8 mouse cellular contexts compared by ENCODE assay signal in genomic region chr5:35973800-35974199, GRCm38 (mm10).
DNase-seq lines count a peak whose midpoint lies in the region; ATAC-seq and TF ChIP-seq lines count a peak whose summit lies in the region.

No protein-coding gene starts in this region.

- peaks cover 28% of the 10 kb centered on the region for H3K4me1 ChIP-seq in intestine, embryonic 14.5 days (replicated peaks; ENCODE audit: control insufficient read depth, insufficient read depth, low read length)
- peaks cover 15% of the 10 kb centered on the region; the same call in 1 of the 2 replicates for H3K4me1 ChIP-seq in lung, embryonic 14.5 days (ENCODE audit: insufficient read depth)
- H3K4me1 ChIP-seq in forebrain, embryonic 15.5 days, result peaks cover 6% of the 10 kb centered on the region; the same call in 1 of the 2 replicates

- peak overlapping the region; percentile 79 for H3K27ac ChIP-seq in intestine, embryonic 14.5 days (ENCODE audit: low read depth)
- peak overlapping the region; percentile 74 for H3K27ac ChIP-seq in lung, embryonic 14.5 days (ENCODE audit: low read depth)
- no peak overlapping the region for H3K27ac ChIP-seq in forebrain, embryonic 15.5 days (replicated peaks)

- H3K4me3 ChIP-seq in intestine, embryonic 14.5 days (ENCODE audit: low read depth, low read length), result peak overlapping the region; percentile 10; the same call in 1 of the 2 replicates
- H3K4me3 ChIP-seq in lung, embryonic 14.5 days (ENCODE audit: low read depth, low read length), result no peak overlapping the region
- H3K4me3 ChIP-seq in forebrain, embryonic 15.5 days, result no peak overlapping the region

- 26% methylated on average over 12 of the region's 12 CpGs for WGBS in intestine, embryonic 14.5 days
- WGBS in lung, embryonic 14.5 days, result 24% methylated on average over 12 of the region's 12 CpGs
- 78% methylated on average over 12 of the region's 12 CpGs for WGBS in forebrain, embryonic 15.5 days

- TF ChIP-seq CTCF in lung, embryonic 14.5 days (IDR thresholded peaks at IDR 0.05; ENCODE audit: low read depth), result no peak

- peak; percentile 44 for DNase-seq in right cerebral cortex, adult 18-20 months
- DNase-seq in right cerebral cortex, postnatal 36 days (ENCODE audit: low spot score in 2 of 2), result no peak
- DNase-seq in gastrocnemius, adult 18-20 months (ENCODE audit: low spot score), result peak; percentile 88
- DNase-seq in intestine, embryonic 14.5 days (ENCODE audit: low spot score), result peak; percentile 85
- peak; percentile 99 for DNase-seq in lung, embryonic 14.5 days
- peak; percentile 77 for DNase-seq in testis, postnatal 14 days (ENCODE audit: low spot score)
- DNase-seq in embryo, embryonic 10 days (ENCODE audit: low spot score), result no peak

- H3K9me3 ChIP-seq in intestine, embryonic 14.5 days (ENCODE audit: control insufficient read depth, low read length), result no peaks in the 10 kb centered on the region
- H3K9me3 ChIP-seq in lung, embryonic 14.5 days (ENCODE audit: low read depth, low read length), result no peaks in the 10 kb centered on the region
- H3K9me3 ChIP-seq in forebrain, embryonic 15.5 days, result no peaks in the 10 kb centered on the region

- H3K4me2 ChIP-seq in intestine, embryonic 14.5 days (ENCODE audit: low read length), result peak overlapping the region; percentile 36
- H3K4me2 ChIP-seq in lung, embryonic 14.5 days, result peak overlapping the region; percentile 43
- no peak overlapping the region for H3K4me2 ChIP-seq in forebrain, embryonic 15.5 days (replicated peaks)

- peaks cover 43% of the 10 kb centered on the region for H3K36me3 ChIP-seq in intestine, embryonic 14.5 days (ENCODE audit: control insufficient read depth, insufficient read depth, low read length)
- H3K36me3 ChIP-seq in lung, embryonic 14.5 days (ENCODE audit: insufficient read depth), result peaks cover 66% of the 10 kb centered on the region
- H3K36me3 ChIP-seq in forebrain, embryonic 15.5 days, result peaks cover 40% of the 10 kb centered on the region

- no peak overlapping the region for H3K9ac ChIP-seq in intestine, embryonic 14.5 days (ENCODE audit: low read length)
- no peak overlapping the region for H3K9ac ChIP-seq in lung, embryonic 14.5 days
- no peak overlapping the region for H3K9ac ChIP-seq in forebrain, embryonic 15.5 days (replicated peaks)

- ATAC-seq in intestine, embryonic 14.5 days (replicated peaks; ENCODE audit: low FRiP score, low TSS enrichment, low read depth), result peak; percentile 62
- peak; percentile 72 for ATAC-seq in lung, embryonic 14.5 days (ENCODE audit: insufficient read depth)
- no peak for ATAC-seq in forebrain, embryonic 15.5 days (replicated peaks)

- H3K27me3 ChIP-seq in intestine, embryonic 14.5 days (replicated peaks; ENCODE audit: control insufficient read depth, insufficient read depth, low read length), result no peaks in the 10 kb centered on the region
- H3K27me3 ChIP-seq in lung, embryonic 14.5 days (ENCODE audit: insufficient read depth, low read length), result no peaks in the 10 kb centered on the region
- no peaks in the 10 kb centered on the region for H3K27me3 ChIP-seq in forebrain, embryonic 15.5 days

Comparison
In these comparisons a context has a peak if more than half of its experiments do, and no peak if none do; other contexts are left out.
1. DNase-seq: peak in right cerebral cortex, adult 18-20 months (single experiment), gastrocnemius, adult 18-20 months (single experiment), intestine, embryonic 14.5 days (single experiment), lung, embryonic 14.5 days (single experiment) and testis, postnatal 14 days (single experiment); none in right cerebral cortex, postnatal 36 days (0 of 2) and embryo, embryonic 10 days (single experiment).